Mouse (Mus musculus): ENCODE data around the gene Atrx.
"Not testable (repeated sequence)": the region's sequence is repeated elsewhere in the genome, so short reads cannot be mapped to it uniquely, and the experiment has no call there.

Gene Atrx

DNA sequence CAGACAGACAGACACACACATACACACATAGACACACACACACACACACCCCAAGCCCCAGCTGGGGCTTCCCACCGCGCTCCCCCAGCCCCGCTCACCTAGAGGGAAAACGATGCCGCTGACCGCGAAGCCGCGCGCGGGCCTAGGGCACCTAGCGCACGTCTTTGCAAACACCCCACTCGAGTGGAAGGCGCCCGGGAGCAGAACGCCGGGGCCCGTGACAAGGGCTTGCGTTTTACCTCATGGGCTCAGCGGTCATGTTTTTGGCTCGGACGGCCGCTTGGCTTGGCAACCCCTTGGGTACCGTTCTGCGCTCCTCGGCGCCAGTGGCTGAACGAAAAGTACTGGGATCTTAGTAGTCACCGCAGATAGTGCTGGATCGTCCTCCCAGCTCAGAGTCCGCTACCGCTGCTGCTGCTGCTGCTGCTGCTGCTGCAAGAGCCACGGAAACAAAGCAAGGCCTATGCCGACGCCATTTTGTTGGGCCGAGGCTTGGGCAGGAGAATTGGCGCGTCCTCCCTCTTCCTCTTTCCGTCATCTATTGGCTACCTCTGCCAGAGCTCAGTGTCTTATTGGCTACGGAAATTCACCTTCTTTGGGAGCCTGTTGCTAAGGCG lies at the start of gene Atrx:
Gene Atrx (minus strand): TSS at position 543 of the 617 bp plus-strand sequence.
- DNase-seq, result peak; percentile 80

DNA sequence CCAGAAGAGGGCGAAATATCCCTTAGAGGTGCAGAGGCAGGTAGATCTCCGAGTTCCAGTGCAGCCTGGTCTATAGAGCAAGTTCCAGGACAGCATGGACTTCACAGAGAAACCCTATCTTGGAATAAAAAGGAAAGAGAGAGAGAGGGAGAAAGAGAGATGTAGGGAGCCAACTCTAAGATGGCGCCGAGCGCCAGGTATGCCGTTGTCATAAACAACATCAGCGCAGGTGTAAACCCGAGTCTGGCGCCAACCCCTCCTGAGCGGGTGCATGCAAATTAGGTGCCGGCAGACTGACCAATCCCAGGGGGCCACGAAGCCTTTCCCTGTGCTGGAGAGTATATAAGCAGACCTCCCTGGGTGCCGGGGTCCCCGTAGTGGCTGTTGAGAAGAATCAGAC lies 27.9 kb upstream of the Atrx start:
- not testable (repeated sequence) for DNase-seq

DNA sequence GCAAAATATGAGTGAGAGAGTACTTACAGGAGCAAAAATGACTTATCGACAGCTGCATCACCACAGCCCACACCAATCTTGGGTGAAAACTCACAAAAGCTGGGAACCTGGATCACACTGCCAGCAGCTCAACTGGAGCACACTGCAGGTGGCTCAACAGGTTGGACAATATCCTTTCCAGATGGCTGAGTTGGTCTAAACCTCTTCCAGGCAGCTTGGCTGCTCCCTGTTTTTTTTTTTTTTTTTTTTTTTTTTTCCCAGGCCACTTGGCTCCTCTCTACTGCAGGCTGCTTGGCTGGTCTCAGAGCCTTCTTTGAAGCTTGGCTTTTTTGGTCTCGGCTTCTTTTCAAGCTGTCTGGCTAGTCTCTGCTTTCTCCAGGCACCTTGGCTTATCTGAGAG lies 24.8 kb upstream of the Atrx start:
- no peak for DNase-seq

DNA sequence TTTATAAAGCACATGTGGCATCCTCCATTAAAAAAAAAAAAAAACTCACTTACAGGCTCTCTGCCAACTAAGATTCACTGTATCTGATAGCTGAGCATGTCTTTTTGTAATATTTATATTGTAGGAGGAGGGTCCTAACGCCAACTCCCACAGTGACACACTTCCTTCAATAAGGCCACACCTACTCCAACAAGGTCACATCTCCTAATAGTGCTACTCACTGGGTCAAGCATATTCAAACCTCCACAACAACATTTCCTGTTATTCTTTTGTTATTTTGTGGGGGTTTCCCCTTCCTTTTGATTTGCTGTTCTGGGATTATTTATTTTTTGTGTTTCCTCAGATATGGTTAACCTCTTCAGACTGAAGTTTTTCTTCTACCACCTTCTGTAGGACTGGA lies 17.2 kb upstream of the Atrx start:
- DNase-seq, result no peak

DNA sequence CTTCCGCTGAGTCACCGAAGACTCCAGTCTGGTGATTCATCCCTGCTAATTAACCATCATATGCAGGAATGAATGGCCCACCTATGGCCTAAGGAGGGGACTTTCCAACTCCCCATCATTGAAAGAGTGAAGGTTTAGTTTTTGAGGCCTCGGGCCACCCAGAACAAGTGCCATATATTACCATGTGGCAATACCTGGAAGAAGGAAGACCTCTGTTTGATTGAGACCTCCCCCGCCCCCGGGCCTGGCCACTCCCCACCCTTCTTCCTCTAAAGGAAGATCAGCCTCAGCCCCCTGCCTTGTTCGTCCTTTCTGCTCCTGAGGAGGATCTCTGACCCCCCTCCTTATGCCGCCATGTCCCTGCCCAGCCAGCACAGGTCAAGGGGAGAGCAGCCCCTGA lies 10.0 kb upstream of the Atrx start:
- DNase-seq, result no peak

DNA sequence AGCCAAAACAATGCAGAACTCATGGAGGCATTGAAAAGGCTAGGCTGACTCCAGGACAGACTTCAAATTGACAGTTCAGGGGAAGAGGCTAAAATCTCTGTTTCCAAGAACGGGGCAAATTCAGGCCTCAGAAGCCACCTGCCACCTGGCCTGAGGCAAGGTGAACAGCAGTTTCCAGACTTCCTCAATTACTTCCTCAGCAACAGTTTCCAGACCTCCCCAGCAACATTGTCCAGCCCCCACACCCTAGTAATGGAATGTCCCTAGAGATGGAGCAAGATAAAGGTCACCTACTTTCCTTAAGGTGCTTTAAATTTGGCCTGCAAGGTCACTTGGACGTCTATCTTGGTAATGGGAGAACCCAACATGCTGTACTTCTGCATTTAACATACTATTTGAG lies 8.5 kb upstream of the Atrx start:
- no peak for DNase-seq

DNA sequence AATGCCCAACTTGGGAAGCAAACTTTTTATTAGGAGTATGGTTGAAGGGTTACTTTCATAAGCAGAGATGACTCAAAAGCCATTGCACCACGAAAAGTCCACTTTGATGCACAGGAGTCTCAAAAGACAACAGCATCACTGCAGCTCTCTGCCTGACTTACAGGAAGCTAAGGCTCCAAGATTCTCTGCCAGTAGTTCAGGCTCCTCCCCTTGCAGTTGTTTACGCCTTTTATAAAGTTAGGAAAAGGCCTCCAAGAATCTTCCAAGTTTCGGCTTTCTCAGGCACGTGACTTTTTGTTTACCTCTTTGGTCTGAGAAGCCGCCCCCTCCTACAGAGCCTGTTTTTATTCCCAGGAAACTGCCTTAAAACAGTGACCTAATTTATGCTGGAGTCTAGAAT lies 5.1 kb upstream of the Atrx start:
- no peak for DNase-seq

DNA sequence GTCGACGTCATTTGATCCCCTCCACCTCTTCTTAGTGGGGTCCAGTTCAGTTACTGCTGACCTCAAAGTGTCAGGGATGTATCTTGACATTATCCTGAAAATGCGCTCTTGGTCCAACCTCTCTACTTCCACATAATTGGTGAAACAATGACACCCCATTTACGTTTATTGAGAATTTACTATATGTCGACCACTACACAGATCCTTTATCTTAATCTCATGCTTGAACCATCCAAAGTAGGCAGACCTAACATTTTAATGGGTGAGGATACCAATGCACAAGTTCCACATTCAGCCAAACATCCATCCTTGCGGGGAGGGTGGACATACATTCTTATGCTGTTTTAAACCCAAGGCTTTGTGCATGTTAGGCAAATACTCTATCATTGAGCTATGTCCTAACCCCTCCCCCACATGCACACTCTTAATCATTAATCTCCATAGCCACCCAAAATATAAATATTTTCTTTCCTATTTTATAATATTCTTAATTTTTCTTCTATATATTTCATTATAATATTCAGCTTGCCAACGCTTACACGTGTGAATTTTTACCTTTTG lies 355 bp upstream of the Atrx start:
- no peak for DNase-seq

DNA sequence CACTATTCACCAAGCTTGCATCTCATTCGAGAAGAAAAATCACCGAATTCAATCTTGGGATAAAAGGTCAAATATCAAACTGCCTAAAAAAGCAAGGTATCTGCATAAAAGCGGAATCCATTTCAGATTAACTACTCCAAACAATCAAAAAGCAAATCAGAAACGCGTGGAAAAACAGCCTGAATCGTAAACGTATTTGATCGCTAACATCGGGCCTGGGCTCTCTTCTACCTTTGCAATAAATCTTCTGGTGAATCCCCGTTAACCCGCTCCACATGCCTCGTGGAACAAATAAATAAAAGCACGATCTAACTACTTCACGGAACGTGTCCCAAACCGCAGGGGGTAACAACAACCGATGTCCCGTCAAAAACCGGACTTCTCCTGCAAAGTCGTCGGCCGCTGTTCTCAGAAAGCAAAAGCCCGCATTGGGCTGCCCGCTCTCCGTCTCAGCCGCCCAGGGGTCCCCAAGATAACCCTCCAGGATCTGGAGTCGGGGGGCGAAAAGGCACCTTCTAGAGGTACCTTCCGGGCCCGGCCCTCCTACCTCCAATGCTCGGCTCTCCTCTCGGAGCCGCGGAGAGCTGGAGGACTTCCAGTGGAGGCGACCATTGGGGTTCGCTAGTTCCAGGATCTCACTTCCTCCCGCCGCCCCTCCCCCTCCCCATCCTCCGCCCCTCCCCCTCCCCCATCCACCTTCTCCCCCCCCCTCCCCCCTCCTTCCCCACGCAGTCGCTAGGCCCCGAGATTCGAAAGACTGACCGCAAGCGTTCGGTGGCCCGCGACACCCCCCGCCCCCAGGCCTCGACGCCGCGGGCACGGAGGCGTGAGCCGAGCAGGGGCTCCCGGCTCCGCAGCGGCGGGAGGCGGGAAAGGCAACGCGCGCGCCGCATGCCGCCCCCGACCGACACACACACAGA lies 1.0 kb downstream of the Atrx start:
- peak; percentile 17 for DNase-seq

DNA sequence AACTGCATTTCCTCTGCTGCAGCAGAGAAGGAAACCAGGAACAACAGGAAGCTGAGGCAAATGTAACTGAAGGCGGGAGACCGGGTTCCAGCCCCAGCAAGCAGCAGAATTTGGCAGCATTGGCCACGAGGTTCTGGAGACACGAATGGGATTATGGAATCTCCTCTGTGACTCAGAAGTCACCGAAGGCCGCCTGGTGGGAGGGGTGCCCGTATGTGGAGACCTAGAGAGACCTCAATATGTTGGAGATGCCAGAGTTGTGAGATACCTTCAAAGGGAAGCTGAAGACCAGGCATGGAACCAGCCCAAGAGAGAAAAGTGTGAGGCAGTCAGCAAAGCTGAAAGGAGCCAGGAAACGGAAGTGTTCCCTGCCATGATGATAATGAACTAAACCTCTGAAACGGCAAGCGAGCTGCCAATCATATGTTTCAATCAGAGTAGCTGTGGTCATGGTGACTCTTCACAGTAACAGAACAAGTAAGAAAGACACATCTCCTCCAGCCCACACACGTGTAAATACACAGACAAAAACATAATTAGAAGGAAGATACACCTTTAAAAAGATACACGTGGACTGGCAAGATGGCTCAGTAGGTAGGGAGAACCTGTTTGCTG lies 3.0 kb downstream of the Atrx start:
- DNase-seq, result no peak

DNA sequence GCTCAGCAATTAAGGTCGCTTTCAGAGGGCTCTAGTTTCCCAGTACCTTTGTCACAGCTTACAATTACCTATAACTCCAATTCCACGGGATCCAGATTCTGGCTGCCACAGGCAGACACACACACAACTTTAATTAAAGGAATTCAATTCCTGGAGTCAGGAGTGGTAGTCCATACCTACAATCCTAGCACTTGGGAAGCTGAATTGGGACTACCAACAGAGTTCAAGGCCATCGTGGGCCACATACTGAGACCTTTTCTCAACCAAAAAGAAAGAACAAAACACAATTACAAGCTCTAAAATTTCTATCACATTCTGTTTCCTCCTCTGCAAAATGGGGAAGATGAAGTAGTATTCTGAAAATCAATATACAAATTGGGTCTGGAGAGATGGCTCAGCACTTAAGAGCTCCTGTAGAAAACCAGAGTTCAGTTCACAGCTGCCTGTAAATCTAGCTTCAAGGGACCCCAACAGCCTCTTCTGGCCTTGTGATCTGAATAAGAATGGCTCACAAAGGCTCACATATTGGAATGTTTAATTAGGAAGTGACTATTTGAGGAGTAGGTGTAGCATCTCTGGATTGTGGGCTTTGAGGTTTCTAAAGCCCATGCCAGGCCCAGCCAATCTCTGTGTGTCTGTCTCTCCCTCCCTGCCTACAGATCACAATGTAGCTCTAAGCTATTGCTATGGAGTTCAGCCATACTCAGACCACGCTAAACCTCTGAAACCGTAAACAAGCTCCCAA lies 4.7 kb downstream of the Atrx start:
- no peak for DNase-seq

DNA sequence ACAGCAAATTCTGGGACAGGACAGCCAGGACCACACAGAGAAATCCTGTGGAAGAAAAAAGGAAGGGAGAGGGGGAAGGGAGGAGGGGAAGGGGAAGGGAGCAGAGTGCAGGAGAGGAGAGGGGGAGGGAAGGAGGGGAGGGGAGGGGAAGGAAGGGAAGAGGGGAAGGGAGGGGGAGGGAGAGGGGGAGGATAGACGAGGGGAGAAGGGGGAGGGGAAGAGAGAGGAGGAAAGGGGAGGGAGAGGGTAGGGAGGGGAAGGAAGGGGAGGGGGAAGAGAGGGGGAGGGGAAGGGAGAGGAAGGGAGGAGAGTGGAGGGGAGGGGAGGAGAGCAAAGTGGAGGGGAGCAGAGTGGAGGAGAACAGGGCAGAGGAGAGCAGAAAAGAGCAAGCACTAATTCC lies 5.3 kb downstream of the Atrx start:
- no peak for DNase-seq

DNA sequence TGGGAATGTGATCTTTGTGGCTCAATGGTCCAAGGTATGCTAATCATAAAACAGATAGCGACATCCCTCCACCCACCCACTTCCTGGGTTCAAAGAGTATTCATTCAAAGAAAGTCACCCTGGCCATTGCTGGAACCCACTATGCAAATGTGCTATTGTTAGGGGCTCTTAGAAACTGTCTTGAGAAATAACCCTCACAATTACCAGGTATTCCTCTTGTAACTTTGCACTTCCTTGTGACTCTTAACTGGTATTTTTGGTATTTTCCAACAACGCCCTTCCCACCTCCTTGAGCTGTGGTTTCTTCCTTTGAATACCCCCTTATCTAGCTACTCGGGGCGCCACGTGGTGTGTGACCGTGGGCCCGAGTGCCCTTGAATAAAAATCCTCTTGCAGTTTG lies 6.2 kb downstream of the Atrx start:
- not testable (repeated sequence) for DNase-seq

DNA sequence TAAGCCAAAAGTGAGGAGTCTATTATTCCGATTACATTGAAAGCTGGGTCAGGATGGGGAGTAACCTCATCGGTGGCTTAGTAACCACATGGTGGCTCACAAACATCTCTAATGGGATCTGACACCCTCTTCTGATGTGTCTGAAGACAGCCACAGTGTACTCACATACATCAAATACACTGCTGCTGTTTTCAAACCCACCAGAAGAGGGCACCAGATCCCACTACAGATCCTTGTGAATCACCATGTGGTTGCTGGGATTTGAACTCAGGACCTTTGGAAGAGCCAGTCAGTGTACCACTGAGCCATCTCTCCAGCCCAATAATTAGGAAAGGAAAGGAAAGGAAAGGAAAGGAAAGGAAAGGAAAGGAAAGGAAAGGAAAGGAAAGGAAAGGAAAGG lies 7.8 kb downstream of the Atrx start:
- DNase-seq, result no peak

DNA sequence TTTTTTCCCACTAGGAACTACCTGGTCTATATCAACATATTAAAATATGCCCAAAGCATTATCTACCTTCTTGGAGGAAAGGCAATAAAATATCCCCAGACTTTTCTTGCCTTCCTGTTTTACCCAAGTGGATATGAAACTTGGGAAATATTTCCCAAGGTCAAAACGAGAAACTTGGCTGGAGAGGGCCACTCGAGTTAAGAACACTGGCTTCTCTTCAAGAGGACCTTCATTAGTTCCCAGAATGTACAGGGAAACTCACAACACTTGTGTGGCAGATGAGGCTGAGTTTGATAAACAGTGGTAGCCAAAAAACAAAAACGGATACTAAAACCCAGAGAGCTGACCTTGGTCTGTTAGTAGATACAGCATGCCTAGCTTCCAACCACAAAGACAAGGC lies 17.5 kb downstream of the Atrx start:
- no peak for DNase-seq

DNA sequence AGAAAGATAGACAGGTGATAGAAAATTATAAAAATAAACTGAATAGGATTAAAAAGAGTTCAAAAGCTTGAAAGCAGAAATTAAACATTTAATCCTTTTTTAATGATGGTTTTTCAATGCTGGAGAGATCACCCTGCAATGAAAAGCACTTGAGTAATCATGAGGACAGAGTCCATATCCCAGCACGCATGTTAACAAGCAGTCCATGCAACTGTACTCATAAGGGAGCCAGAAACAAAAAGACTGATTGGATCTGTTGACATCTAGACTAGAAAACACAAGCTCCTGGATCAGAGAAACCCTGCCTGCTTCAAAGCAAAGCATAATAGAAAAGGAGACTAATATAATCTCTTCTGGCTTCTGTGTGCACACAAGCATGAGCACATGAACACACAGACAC lies 27.6 kb downstream of the Atrx start:
- DNase-seq, result no peak

DNA sequence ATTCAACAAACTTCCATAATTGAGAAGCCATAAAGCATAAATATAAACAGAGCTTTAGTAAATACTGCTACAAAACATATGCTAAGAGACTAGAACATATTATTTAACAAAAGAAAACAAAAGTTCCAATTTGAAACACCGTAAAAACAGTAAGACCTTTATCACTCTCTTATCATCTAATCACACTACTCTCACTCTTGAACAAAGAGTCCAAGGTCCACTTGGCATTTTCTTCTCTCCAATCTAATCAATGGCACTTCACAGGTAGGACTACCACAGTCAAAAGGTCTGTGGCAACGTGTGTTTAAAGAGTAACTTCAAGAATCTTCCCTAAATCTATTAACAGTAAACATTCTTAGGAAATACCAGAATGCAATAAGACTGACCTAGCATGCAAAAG lies 42.3 kb downstream of the Atrx start:
- no peak for DNase-seq

DNA sequence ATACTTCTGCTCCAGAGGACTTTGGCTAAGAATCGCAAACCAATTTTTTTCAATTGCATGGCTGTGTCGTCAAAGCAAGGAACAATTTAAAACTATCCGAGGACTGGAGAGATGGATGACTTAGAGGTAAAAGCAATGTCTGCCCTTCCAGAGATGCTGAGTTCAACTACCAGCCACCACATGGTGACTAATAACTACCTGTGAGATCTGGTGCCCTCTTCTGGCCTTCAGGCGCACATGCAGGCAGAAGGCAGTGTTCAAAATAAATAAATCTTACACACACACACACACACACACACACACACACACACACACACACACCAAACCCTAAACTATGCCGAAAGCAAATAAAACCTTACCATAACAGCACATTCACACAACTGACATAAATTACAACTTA lies 64.8 kb downstream of the Atrx start:
- DNase-seq, result no peak

DNA sequence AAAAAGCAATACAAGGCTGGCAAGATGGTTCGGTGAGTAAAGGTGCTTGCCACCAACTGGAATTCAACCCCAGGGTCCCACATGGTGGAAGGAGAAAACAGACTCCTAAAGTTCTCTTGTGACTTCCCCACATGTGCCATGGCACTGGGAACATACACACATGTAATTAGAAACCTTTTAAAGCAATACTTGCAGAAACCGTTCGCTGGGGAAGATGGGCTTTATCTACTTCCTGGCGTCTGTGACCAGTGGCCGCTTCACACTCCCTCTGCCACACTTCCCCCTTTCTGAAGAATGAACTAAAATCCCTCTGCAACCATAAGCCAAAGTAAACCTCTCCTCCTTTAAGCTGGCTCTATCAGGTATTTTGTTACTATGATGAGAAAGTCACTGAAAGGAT lies 104.7 kb downstream of the Atrx start:
- DNase-seq, result no peak

DNA sequence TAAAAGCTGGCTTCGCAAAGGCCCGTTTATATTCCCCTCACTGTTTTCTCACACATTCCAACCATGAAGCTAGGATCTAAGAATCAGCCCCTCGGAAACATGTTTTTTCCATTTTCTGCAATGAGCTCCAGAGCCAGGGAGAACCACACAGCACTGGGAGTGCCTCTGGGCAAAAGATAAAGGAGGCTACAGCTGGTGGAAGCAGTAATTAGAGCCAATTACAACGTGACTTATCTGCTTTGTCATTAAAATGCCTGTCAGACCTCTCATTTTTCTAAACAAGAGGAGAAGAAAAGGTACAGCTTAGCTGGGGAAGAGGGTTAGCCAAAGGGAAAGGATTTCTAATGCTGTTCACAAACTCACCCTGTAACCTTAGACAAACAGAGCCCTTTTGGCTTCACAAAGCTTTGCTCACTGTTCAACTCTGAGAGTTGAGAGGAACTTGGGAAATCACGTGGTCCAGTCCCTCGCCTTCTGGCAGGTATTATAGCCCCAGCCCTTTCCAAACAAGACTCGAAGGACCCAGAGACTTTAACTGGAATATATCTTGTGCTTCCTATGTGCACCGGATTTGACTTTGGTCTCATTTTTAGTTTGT lies 134.3 kb downstream of the Atrx start:
- no peak for DNase-seq

DNA sequence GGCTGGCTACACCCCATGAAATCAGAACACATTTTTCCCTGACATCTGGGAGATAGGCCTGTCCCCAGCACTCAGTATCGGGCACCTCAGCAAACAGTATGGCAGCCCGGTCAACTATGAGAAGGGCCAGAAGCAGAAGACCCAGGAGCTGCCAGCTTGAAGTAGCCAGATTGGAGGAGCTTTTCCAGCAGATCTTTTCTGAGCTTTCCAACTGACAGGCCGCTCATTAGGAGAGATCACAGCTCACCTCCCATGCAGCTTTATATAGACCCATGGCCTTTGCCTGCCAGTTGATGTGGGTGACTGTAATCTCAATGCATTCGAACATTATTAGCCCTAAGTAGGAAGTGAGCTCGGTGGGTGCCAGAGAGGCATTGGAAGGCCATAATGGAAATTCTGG lies 155.9 kb downstream of the Atrx start:
- DNase-seq, result no peak

DNA sequence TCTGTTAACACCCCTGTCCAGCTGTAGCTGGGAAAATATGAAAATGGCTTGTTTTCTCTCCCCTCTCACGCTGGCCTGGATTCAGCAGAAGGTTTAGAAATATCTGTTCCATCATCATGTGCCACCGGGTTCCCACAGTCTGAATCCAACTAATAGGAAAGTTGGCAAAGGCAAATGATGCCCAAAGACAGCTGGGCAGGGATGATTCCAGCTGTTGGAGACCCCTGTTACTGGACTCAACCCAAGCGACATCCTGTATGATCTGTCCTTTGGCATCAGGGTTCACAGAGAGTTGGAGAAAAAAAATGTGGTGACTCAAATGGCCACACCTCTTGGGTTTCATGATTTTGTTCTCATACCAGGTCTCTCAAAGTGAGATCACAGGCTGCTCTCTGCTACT lies 161.3 kb downstream of the Atrx start:
- no peak for DNase-seq
